Mouse (Mus musculus) ES-E14 (cell line): ENCODE results near the gene Srr. TPM values are rescaled to one million over a fixed set of nuclear protein-coding genes. Genes with fewer than 3 reads are reported as not detected.

Experiments
- DNase-seq: peaks from one replicate; pipeline ENCODE4 v3.0.0-alpha.2; 2013; ENCODE audit warnings: low read depth, low spot score
- H3K27ac ChIP-seq: 2 replicates; pipeline ENCODE4 v1.5.1; 2012; ENCODE audit warnings: low read depth, mild to moderate bottlenecking, low read length, moderate library complexity, mixed read lengths; ENCODE audit not compliant: poor library complexity, insufficient read depth, severe bottlenecking
- H3K36me3 ChIP-seq: 2 replicates; pipeline ENCODE4 v1.6.1; 2012; ENCODE audit warnings: mild to moderate bottlenecking, low read length, moderate library complexity, mixed read lengths; ENCODE audit not compliant: control insufficient read depth, poor library complexity, insufficient read depth, severe bottlenecking
- H3K4me1 ChIP-seq, 2 experiments: fragments of 150-350 bp in 1 of 2; sonication (generic) in 1 of 2; 2 replicates each; pipeline ENCODE4 v1.6.1; 2012; ENCODE audit warnings: low read length in 2 of 2, mild to moderate bottlenecking in 1 of 2, mixed read lengths in 1 of 2; ENCODE audit not compliant: control insufficient read depth in 2 of 2, insufficient read depth in 2 of 2, poor library complexity in 1 of 2
- H3K4me3 ChIP-seq, 2 experiments: fragments of 150-350 bp in 1 of 2; sonication (generic) in 1 of 2; 2 replicates each; pipeline ENCODE4 v1.5.1; 2012; ENCODE audit warnings: low read length in 2 of 2, low read depth in 1 of 2, mild to moderate bottlenecking in 1 of 2, mixed read lengths in 1 of 2; ENCODE audit not compliant: insufficient read depth in 1 of 2, poor library complexity in 1 of 2, severe bottlenecking in 1 of 2
- H3K9ac ChIP-seq: 2 replicates; pipeline ENCODE4 v1.6.1; 2012; ENCODE audit warnings: low read depth, mild to moderate bottlenecking, low read length, mixed read lengths; ENCODE audit not compliant: poor library complexity, insufficient read depth, severe bottlenecking
- H3K9me3 ChIP-seq: fragments of 150-350 bp; sonication (generic); 2 replicates; pipeline ENCODE4 v1.6.1; 2012; ENCODE audit warnings: low read depth, mild to moderate bottlenecking, low read length; ENCODE audit not compliant: control insufficient read depth, insufficient read depth
- CHD2 ChIP-seq: IDR thresholded peaks from 2 replicates; pipeline ENCODE4 v1.6.1; 2014; ENCODE audit warnings: mild to moderate bottlenecking, low read depth, low read length, inconsistent platforms
- HCFC1 ChIP-seq: IDR thresholded peaks from 2 replicates; pipeline ENCODE4 v1.6.1; 2012; ENCODE audit warnings: low read length, inconsistent platforms, borderline replicate concordance; ENCODE audit not compliant: insufficient read depth
- MAFK ChIP-seq: IDR thresholded peaks from 2 replicates; pipeline ENCODE4 v1.6.1; 2014; ENCODE audit warnings: mild to moderate bottlenecking, low read depth, low read length, inconsistent platforms; ENCODE audit not compliant: insufficient read depth
- ZC3H11A ChIP-seq: IDR thresholded peaks from 2 replicates; pipeline ENCODE4 v1.6.1; 2012; ENCODE audit warnings: low read depth, mild to moderate bottlenecking, inconsistent platforms, low read length, borderline replicate concordance
- ZNF384 ChIP-seq: IDR thresholded peaks from 2 replicates; pipeline ENCODE4 v1.6.1; 2012; ENCODE audit warnings: low read depth, low read length, inconsistent platforms
- in situ Hi-C, 2 experiments: fragments of 600-800 bp; cut with MboI; formaldehyde crosslinking; loops; one replicate each; pipeline ENCODE4 v1.15.1; 2025; ENCODE audit warnings: low sequenced_read_pairs in 2 of 2, inconsistent platforms in 1 of 2; ENCODE audit not compliant: unreplicated experiment in 2 of 2
- total RNA-seq: library from RNA; depleted of rRNA; stranded (reverse); fragments of 300-350 nt; gene quantifications from 2 replicates; pipeline ENCODE4 v1.2.3, GENCODE M21; 2012; rRNA removed

Gene Srr
- total RNA-seq, result 2.9 and 3.8 TPM in 2 replicates

DNA sequence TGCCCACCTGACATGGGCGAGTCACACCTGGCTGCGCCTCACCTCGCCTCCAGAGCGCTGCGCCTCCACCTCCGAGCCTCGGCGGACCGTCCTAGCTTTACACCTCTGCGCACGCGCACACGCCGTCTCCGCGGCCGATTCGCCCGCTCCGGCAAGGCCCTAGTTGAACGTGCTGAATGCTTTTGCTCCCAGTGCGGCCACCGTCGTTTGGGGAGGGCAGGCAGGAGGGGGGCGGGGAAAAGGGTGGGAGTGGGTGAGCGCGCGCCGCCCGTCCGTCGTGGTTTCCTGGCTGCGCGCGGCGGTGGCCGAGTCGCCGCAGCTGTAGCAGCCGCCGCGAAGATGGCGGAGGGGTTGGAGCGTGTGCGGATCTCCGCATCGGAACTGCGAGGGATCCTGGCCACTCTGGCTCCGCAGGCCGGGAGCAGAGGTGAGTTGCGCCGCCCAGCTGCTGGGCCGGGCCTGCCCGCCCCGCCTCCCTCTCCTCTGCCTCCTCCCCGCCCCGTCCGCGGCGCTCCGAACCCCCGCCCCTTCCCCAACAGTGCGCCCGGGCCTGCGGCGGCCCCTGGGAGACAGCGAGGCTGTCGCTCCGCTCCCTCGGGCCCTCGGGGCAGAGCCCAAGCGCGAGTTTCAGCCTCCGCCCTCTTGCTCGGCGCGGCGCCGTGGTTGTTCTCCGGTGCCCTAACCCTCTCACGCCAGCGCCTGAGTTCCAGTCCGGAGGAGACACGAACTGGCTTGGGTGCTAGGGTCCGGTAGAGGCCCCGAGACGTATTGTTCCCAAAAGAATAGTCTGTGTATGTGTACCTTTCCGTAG is at the start of gene Srr, which contains the start of gene Smg6:
Gene Srr (minus strand): TSS at position 372 of the 811 bp plus-strand sequence.
Gene Smg6 (plus strand): TSS at position 247 of the 811 bp plus-strand sequence.
- H3K27ac ChIP-seq, result peak within 1 kb of the TSS; percentile 93
- peak; percentile 95 for DNase-seq
- in situ Hi-C loops, result no loop called here
- no peaks in the 10 kb centered on the region for H3K9me3 ChIP-seq
- H3K4me1 ChIP-seq, result peaks cover 2 to 5% of the 10 kb centered on the region in 2 experiments; a peak in 3 of 4 replicates
- TF ChIP-seq HCFC1, result peak; percentile 71
- no peak for TF ChIP-seq ZNF384
- H3K9ac ChIP-seq, result peak within 1 kb of the TSS; percentile 96
- peak within 1 kb of the TSS; percentile 94 to 95 for H3K4me3 ChIP-seq
- H3K36me3 ChIP-seq, result peaks cover 1% of the 10 kb centered on the region; the same call in 1 of the 2 replicates

GRCm38 (mm10) chr11:74974615-74975014 is 48.9 kb upstream of the Srr start:
- Histone ChIP-seq H3K9ac (no peak overlapping the region), H3K27ac (no peak overlapping the region), H3K36me3 (no peaks in the 10 kb centered on the region), H3K4me3 (no peak overlapping the region), H3K4me1 (no peaks in the 10 kb centered on the region), H3K9me3 (no peaks in the 10 kb centered on the region)
- TF ChIP-seq ZNF384 (no peak), MAFK (no peak), CHD2 (no peak), HCFC1 (no peak), ZC3H11A (no peak)
- in situ Hi-C loops, result no loop called here
- no peak for DNase-seq

DNA sequence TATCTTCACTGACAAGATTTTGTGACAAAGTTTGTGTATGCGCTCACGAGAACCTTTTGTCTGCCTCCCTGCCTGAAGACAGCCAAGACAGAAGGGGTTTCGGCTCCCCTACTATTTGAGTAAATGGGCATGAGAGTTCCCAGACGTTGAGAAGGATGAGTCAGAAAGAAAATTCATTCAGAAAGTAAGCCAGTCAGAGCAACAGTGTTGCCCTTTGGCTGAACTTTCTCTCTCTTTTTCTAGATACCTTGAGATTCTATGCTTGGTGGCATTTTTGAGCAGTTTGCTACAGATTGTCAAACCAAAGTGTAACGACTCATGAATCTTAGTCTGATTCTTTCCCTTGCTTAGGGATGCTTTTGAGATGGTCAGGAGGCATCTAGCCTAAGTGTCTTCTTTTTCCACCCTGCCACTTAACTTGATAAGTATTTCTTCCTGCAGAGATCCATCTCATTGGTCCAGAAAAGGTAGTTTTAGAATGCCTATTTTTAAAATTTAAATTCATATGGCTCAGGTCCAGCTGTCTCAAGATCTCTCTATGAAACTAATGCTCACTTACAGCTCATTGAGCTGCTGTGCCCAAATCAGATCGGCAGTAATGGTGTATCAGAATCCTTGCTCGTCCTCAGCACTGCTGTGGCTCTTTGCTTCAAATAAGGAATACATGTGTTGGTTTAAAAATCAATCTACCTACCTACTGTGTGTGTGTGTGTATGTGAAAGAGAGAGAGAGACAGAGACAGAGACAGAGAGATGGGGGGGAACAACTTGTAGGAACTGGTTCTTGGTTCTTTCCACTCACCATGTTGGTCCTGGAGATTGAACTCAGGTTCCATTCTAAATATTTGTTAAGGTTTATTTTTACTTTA is 47.8 kb upstream of the Srr start:
- H3K9ac ChIP-seq, result no peak overlapping the region
- H3K4me3 ChIP-seq, result no peak overlapping the region
- DNase-seq, result no peak
- H3K9me3 ChIP-seq, result no peaks in the 10 kb centered on the region
- H3K36me3 ChIP-seq, result no peaks in the 10 kb centered on the region
- H3K4me1 ChIP-seq, result no peaks in the 10 kb centered on the region
- TF ChIP-seq CHD2 (no peak), ZNF384 (no peak), ZC3H11A (no peak), MAFK (no peak), HCFC1 (no peak)
- in situ Hi-C loops, result no loop called here
- no peak overlapping the region for H3K27ac ChIP-seq

DNA sequence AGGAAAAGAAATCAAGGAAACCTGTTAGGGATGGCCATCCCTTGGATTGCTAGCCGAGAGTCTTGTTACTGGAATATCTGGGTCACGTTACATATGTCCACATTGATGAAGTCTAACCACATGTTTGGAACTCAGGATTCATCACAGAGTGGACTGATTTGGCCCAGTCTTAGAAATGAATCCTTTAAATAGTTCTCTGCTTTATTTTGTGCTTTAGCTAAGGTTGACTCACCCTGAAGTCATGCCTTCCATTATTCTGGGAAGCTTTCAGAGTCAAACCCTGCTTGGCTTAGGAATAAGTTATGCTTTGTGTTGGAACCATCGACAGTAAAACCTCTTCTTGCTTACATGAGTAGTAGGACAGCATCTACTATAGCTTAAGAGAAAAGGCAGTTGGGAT is 39.8 kb upstream of the Srr start:
- no peak overlapping the region for H3K9ac ChIP-seq
- DNase-seq, result no peak
- TF ChIP-seq MAFK (no peak), HCFC1 (no peak), ZNF384 (no peak), ZC3H11A (no peak), CHD2 (no peak)
- in situ Hi-C loops, result no loop called here
- H3K4me1 ChIP-seq, result no peaks in the 10 kb centered on the region
- H3K9me3 ChIP-seq, result no peaks in the 10 kb centered on the region
- H3K4me3 ChIP-seq, result no peak overlapping the region
- no peak overlapping the region for H3K27ac ChIP-seq
- H3K36me3 ChIP-seq, result no peaks in the 10 kb centered on the region
